ENCODE assay signal across 22 mouse cellular contexts in the genomic region with DNA sequence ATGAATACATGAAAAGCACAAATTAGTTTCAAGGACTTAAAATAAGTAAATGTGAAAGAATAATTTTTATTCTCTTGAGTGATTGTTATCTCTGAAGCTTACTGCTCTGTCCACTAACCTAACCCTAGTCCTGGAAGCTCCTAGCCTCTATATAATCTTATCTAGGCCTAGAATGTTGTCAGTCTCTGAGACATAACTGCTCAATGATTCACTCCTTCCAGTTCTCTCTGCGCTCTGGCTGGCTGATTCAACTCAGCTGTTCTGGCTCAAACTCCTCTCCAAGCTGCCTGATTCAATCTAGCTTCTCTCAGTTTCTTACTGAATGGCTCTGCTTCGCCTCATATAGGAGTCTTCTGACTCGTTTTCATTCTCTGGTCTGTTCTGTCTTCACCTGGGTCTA.
DNase-seq lines count a peak whose midpoint lies in the region; ATAC-seq and TF ChIP-seq lines count a peak whose summit lies in the region.
"Had no signal": no experiment of that assay in that cellular context is flagged by ENCODE, and none has a peak within 500 bp of the region (broad histone marks: within the 10 kb centered on the region; RNA-seq: fewer than 3 reads in every experiment).

No protein-coding gene starts in this region.

- no peak for TF ChIP-seq EP300 in lung, postnatal 0 days (IDR thresholded peaks at IDR 0.05)

- peaks cover 8% of the 10 kb centered on the region; the same call in 1 of the 2 replicates for H3K4me1 ChIP-seq in heart, embryonic 12.5 days (replicated peaks)
- no peaks in the 10 kb centered on the region for H3K4me1 ChIP-seq in lung, postnatal 0 days (ENCODE audit: insufficient read depth, low read depth, low read length)
- H3K4me1 ChIP-seq in lung, adult 2 months (ENCODE audit: control insufficient read depth, insufficient read depth, low read length) = no peaks in the 10 kb centered on the region
- H3K4me1 ChIP-seq: forebrain, embryonic 15.5 days had no signal

- no peak for TF ChIP-seq CTCF in lung, postnatal 0 days (IDR thresholded peaks at IDR 0.05)
- no peak for TF ChIP-seq CTCF in lung, adult 2 months (IDR thresholded peaks at IDR 0.05; ENCODE audit: insufficient read depth, low read length)

- 29% methylated on average over 3 of the region's 3 CpGs for WGBS in heart, embryonic 12.5 days
- 60% methylated on average over 3 of the region's 3 CpGs for WGBS in lung, postnatal 0 days
- 64% methylated on average over 3 of the region's 3 CpGs for WGBS in lung, adult 2 months

- H3K9me3 ChIP-seq in heart, embryonic 12.5 days (replicated peaks) = no peaks in the 10 kb centered on the region
- H3K9me3 ChIP-seq in lung, postnatal 0 days (ENCODE audit: low read length) = no peaks in the 10 kb centered on the region
- H3K9me3 ChIP-seq: embryonic facial prominence, embryonic 15.5 days; forebrain, embryonic 15.5 days; G1E; hindbrain, embryonic 13.5 days had no signal

- peak overlapping the region; percentile 56; the same call in 1 of the 2 replicates for H3K27ac ChIP-seq in heart, embryonic 12.5 days (ENCODE audit: poor library complexity, severe bottlenecking)
- no peak overlapping the region for H3K27ac ChIP-seq in lung, postnatal 0 days (ENCODE audit: low read length)
- H3K27ac ChIP-seq: embryonic facial prominence, embryonic 15.5 days; forebrain, embryonic 15.5 days; heart, adult 2 months; hindbrain, embryonic 13.5 days; hindbrain, postnatal 0 days; kidney, postnatal 0 days had no signal

- peak; percentile 13 to 15 for DNase-seq in adrenal gland, postnatal 36 days
- no peak for DNase-seq in adrenal gland, postnatal 4 days (ENCODE audit: low spot score in 2 of 2)
- no peak for DNase-seq in heart, postnatal 4 days
- DNase-seq in lung, postnatal 0 days (ENCODE audit: low spot score) = peak; percentile 16
- DNase-seq in lung, adult 2 months = no peak
- no peak for DNase-seq in left cerebral cortex, adult 18-20 months (ENCODE audit: low spot score in 2 of 2)
- DNase-seq: adrenal gland, adult 8-10 months; cerebellum, adult 2 months; cerebellum, postnatal 10 days; embryo, embryonic 11 days; gastrocnemius, postnatal 36 days; heart, adult 2 months; kidney, adult 11 months; kidney, adult 9 months had no signal

- no peaks in the 10 kb centered on the region for H3K79me2 ChIP-seq in myocyte (ENCODE audit: control insufficient read depth, insufficient read depth)

- no peaks in the 10 kb centered on the region for H3K36me3 ChIP-seq in heart, embryonic 12.5 days
- no peaks in the 10 kb centered on the region for H3K36me3 ChIP-seq in lung, postnatal 0 days (ENCODE audit: insufficient read depth, low read length)
- no peaks in the 10 kb centered on the region for H3K36me3 ChIP-seq in myocyte (ENCODE audit: control insufficient read depth, insufficient read depth)
- H3K36me3 ChIP-seq: embryonic facial prominence, embryonic 15.5 days; forebrain, embryonic 15.5 days; G1E; hindbrain, embryonic 13.5 days had no signal

- H3K4me2 ChIP-seq in heart, embryonic 12.5 days = no peak overlapping the region
- no peak overlapping the region for H3K4me2 ChIP-seq in lung, postnatal 0 days (replicated peaks; ENCODE audit: low read depth, low read length)
- H3K4me2 ChIP-seq in myocyte (ENCODE audit: low read depth) = peak overlapping the region; percentile 25
- H3K4me2 ChIP-seq: embryonic facial prominence, embryonic 15.5 days; forebrain, embryonic 15.5 days; hindbrain, embryonic 13.5 days had no signal

- no peaks in the 10 kb centered on the region for H3K27me3 ChIP-seq in heart, embryonic 12.5 days (replicated peaks)
- no peaks in the 10 kb centered on the region for H3K27me3 ChIP-seq in lung, postnatal 0 days (replicated peaks; ENCODE audit: insufficient read depth, low read length)
- no peaks in the 10 kb centered on the region for H3K27me3 ChIP-seq in myocyte (ENCODE audit: control insufficient read depth, insufficient read depth, insufficient read length)
- H3K27me3 ChIP-seq: embryonic facial prominence, embryonic 15.5 days; hindbrain, embryonic 13.5 days had no signal

- H3ac ChIP-seq in myocyte (ENCODE audit: control insufficient read depth, insufficient read length) = no peak overlapping the region

- ATAC-seq in heart, embryonic 12.5 days (ENCODE audit: insufficient number of reproducible peaks, low FRiP score) = peak; percentile 67; the same call in 1 of the 2 replicates
- no peak for ATAC-seq in lung, postnatal 0 days
- ATAC-seq: forebrain, embryonic 15.5 days; hindbrain, postnatal 0 days had no signal

- H3K4me3 ChIP-seq in heart, embryonic 12.5 days = no peak overlapping the region
- no peak overlapping the region for H3K4me3 ChIP-seq in lung, postnatal 0 days (ENCODE audit: low read depth, low read length)
- H3K4me3 ChIP-seq in lung, adult 2 months (replicated peaks; ENCODE audit: extremely low read depth, low read depth, low read length) = no peak overlapping the region
- no peak overlapping the region for H3K4me3 ChIP-seq in myocyte
- H3K4me3 ChIP-seq: embryonic facial prominence, embryonic 15.5 days; forebrain, embryonic 15.5 days; heart, adult 2 months; hindbrain, embryonic 13.5 days had no signal

- no peak for TF ChIP-seq POLR2A in lung, adult 2 months (IDR thresholded peaks at IDR 0.05; ENCODE audit: borderline replicate concordance, extremely low read depth, low read depth, low read length)
- TF ChIP-seq POLR2A in myocyte (IDR thresholded peaks at IDR 0.05; ENCODE audit: insufficient read length, low read depth) = no peak

- no peak overlapping the region for H3K9ac ChIP-seq in heart, embryonic 12.5 days
- no peak overlapping the region for H3K9ac ChIP-seq in lung, postnatal 0 days (replicated peaks; ENCODE audit: low read depth)
- H3K9ac ChIP-seq: embryonic facial prominence, embryonic 15.5 days; forebrain, embryonic 15.5 days; hindbrain, embryonic 13.5 days had no signal

TF ChIP-seq in myocyte, 11 proteins besides CTCF, POLR2A, EP300 and RAD21:
- TF ChIP-seq MYOD1 (IDR thresholded peaks at IDR 0.05; ENCODE audit: control insufficient read depth in 1 of 3, insufficient read length in 2 of 3, low read depth in 2 of 3) (peak in 1 of 3 experiments; percentile 8), REST (IDR thresholded peaks at IDR 0.05; ENCODE audit: insufficient read depth, insufficient read length) (no peak)

Comparison
In these comparisons a context has a peak if more than half of its experiments do, and no peak if none do; other contexts are left out.
1. DNase-seq: peak in adrenal gland, postnatal 36 days (2 of 2) and lung, postnatal 0 days (single experiment); none in adrenal gland, postnatal 4 days (0 of 2), heart, postnatal 4 days (single experiment), lung, adult 2 months (single experiment) and left cerebral cortex, adult 18-20 months (0 of 2).